Mouse (Mus musculus): Measurements from ENCODE around the gene Kdsr. TPM values are rescaled to one million over a fixed set of nuclear protein-coding genes. Genes with fewer than 3 reads are reported as not detected.

Gene Kdsr
- polyA plus RNA-seq, 1 experiment from 2014 or later: 7.4 TPM

DNA sequence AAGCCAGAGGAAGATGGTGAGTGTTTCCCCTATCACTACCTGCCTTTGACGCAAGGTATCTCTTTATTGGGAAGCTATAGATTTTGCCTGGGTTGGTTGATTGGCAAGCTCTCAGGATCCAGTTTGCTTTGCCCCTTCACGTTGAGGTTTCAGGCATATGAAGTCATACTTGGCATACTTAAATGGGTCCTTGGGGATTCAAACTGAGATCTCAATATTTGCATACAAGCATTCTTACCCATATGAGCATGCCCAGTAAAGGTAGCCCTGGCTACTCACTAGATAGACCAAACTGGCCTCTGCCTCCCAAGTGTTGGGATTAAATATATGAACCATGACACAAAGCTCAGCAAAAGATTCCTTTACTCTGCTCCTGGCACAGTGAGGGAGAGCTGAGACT is 5.3 kb upstream of the Kdsr start:
- no peak overlapping the region for H3K9ac ChIP-seq
- H3K27me3 ChIP-seq: no peaks in the 10 kb centered on the region
- H3K4me1 ChIP-seq (replicated peaks): peaks cover 3% of the 10 kb centered on the region; the same call in 1 of the 2 replicates
- H3K27ac ChIP-seq: no peak overlapping the region
- 86% methylated on average over 2 of the region's 2 CpGs for WGBS
- no peak overlapping the region for H3K4me2 ChIP-seq
- H3K4me3 ChIP-seq: no peak overlapping the region
- peaks cover 16% of the 10 kb centered on the region for H3K36me3 ChIP-seq
- ATAC-seq (replicated peaks; ENCODE audit: insufficient number of reproducible peaks, insufficient read depth, low FRiP score, low read depth): no peak
- no peaks in the 10 kb centered on the region for H3K9me3 ChIP-seq (replicated peaks)

DNA sequence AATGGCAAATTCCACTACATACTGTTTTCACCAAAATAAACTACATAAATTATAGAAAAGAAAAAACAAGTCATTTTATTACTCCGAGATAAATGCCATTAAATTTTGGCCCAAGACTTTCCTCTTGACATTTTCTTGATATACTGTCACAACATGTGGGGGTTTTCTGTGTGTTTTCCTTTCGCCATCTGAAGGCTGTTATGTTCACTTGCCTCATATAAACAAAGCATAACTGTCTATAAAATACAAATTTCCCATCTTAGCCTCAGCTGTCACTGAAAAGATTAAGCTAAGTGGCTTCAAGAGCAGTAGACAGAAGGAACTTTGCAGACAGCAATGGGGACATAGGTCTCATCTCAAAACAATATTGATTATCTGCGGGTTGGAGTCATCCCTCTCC is 4.8 kb upstream of the Kdsr start:
- 89% methylated on average over 3 of the region's 3 CpGs for WGBS
- Histone ChIP-seq H3K4me1 (replicated peaks) (peaks cover 3% of the 10 kb centered on the region; the same call in 1 of the 2 replicates), H3K4me3 (no peak overlapping the region), H3K27me3 (no peaks in the 10 kb centered on the region), H3K4me2 (no peak overlapping the region), H3K27ac (no peak overlapping the region), H3K9me3 (replicated peaks) (no peaks in the 10 kb centered on the region), H3K9ac (no peak overlapping the region), H3K36me3 (peaks cover 15% of the 10 kb centered on the region)
- ATAC-seq (replicated peaks; ENCODE audit: insufficient number of reproducible peaks, insufficient read depth, low FRiP score, low read depth): no peak

DNA sequence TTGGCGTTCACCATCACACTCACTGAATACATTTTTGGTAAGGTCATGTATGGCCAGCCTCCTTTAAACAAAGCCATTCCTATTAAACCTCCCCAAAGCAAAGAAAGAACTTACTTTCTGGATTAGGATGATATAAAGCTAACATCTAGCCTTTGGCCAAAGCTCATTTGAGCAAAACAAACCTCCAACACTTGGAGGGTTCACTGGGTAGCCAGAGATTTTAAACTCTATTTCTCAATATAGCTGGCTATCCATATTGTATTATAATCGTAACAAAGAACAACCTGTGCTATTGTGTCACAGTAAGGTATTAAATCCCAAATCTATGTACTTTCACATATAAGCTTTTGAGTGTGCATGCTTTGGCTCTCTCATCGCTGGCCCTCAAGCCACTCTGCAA is 1.2 kb upstream of the Kdsr start:
- H3K4me1 ChIP-seq (replicated peaks): peaks cover 20% of the 10 kb centered on the region
- no peak overlapping the region for H3K4me2 ChIP-seq
- no peak for ATAC-seq (replicated peaks; ENCODE audit: insufficient number of reproducible peaks, insufficient read depth, low FRiP score, low read depth)
- H3K36me3 ChIP-seq: no peaks in the 10 kb centered on the region; the same call in 1 of the 2 replicates
- H3K9ac ChIP-seq: no peak overlapping the region
- no peaks in the 10 kb centered on the region for H3K9me3 ChIP-seq (replicated peaks)
- 86% methylated on average over 3 of the region's 3 CpGs for WGBS
- H3K4me3 ChIP-seq: no peak overlapping the region
- H3K27ac ChIP-seq: no peak overlapping the region
- H3K27me3 ChIP-seq: no peaks in the 10 kb centered on the region

DNA sequence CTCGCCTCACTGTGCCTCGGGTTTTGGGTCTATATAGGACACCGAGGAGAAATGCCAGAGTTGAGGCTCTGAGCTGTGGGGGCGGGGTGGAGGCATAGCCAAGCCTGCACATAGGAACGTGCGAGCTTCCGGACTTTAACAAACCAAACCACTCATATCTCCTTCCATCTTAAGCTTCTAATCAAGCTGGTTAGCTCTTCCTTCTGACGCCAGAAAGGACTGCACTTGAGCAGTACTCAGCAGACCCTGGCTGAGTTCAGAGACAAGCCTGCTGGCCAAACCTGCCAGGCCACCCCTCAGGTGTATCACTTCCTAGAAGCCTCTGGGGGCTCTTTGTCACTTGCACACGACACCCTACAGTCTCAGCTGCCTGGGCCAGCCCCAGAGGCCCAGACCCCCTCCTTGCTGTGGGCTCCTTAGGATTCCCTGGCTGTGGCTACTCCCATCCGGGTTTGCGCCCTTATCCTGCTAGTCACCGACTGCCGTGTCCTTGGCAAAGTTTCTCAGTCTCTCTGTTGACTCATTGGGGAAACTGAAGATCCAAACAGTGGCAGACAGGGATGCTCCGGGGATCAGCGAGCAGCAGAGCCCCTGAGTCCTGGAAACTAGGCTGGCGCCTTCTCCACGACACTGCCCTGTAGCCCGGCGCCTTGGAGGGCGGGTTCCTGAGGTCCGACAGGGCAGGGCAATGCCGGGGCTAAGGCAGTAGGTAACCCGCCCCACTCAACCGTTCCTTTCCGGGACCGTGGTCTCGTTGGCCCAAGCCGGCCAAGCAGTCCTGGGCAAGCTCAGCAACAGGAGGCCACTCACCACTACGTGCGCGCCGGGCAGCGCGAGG is 574 bp downstream of the Kdsr start:
- Histone ChIP-seq H3K9me3 (replicated peaks) (no peaks in the 10 kb centered on the region), H3K4me3 (peak overlapping the region; percentile 66)
- peak; percentile 7 for ATAC-seq (replicated peaks; ENCODE audit: insufficient number of reproducible peaks, insufficient read depth, low FRiP score, low read depth)

DNA sequence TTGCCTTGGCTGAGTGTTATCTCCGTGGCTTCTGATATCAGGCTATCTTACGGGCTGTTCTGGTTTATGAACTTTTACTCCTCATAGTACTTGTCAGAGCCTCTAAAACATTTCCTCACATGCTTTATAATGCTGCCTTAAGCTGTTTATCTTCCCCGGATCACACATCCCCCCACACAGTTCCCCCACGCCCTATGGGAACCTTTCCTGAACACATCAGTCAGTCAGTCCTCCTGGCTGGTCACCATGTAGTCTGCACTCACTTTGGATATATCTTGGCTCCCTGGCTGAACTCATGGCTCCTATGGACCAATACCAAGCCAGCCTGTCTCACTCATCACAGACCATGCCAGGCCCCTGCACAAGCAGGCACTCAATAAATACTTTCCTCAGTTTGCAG is 2.9 kb downstream of the Kdsr start:
- no peak overlapping the region for H3K9ac ChIP-seq
- no peaks in the 10 kb centered on the region for H3K27me3 ChIP-seq
- no peak overlapping the region for H3K4me2 ChIP-seq
- peaks cover 3% of the 10 kb centered on the region for H3K36me3 ChIP-seq
- peaks cover 20% of the 10 kb centered on the region for H3K4me1 ChIP-seq (replicated peaks)
- ATAC-seq (replicated peaks; ENCODE audit: insufficient number of reproducible peaks, insufficient read depth, low FRiP score, low read depth): no peak
- no peak overlapping the region for H3K4me3 ChIP-seq
- H3K27ac ChIP-seq: no peak overlapping the region
- WGBS: 60% methylated on average over 4 of the region's 4 CpGs
- no peaks in the 10 kb centered on the region for H3K9me3 ChIP-seq (replicated peaks)

More for the DNA sequence above, 574 bp downstream of the Kdsr start:
- Histone ChIP-seq H3K9ac (peak overlapping the region; percentile 76), H3K4me2 (peak overlapping the region; percentile 91), H3K27ac (peak overlapping the region; percentile 91), H3K27me3 (no peaks in the 10 kb centered on the region), H3K4me1 (replicated peaks) (peaks cover 20% of the 10 kb centered on the region), H3K36me3 (no peaks in the 10 kb centered on the region; the same call in 1 of the 2 replicates)
- under 1% methylated on average over 34 of the region's 34 CpGs for WGBS

DNA sequence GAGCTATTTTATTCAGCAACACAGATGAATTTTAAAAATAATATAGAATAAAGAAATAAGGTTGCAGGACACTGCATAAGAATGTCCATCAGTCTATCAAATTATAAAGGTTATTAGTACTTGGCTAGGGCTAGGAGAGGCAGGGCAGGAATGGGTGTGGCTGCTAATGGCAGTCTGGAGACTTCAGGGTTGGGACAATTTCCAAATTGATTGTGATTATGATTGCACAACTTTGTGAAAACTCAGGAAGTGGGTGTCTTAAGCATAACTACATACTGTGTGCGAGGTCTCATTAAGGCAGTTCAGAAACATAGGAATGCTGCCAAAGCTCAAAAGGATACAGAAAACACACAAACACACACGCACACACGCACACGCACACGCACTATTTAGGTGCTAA is 7.5 kb downstream of the Kdsr start:
- H3K27me3 ChIP-seq: no peaks in the 10 kb centered on the region
- H3K9ac ChIP-seq: no peak overlapping the region
- no peak overlapping the region for H3K4me3 ChIP-seq
- H3K27ac ChIP-seq: no peak overlapping the region
- H3K4me1 ChIP-seq (replicated peaks): peaks cover 8% of the 10 kb centered on the region; the same call in 1 of the 2 replicates
- 89% methylated on average over 5 of the region's 5 CpGs for WGBS
- H3K4me2 ChIP-seq: no peak overlapping the region
- H3K36me3 ChIP-seq: peaks cover 9% of the 10 kb centered on the region
- no peak for ATAC-seq (replicated peaks; ENCODE audit: insufficient number of reproducible peaks, insufficient read depth, low FRiP score, low read depth)
- H3K9me3 ChIP-seq (replicated peaks): no peaks in the 10 kb centered on the region

DNA sequence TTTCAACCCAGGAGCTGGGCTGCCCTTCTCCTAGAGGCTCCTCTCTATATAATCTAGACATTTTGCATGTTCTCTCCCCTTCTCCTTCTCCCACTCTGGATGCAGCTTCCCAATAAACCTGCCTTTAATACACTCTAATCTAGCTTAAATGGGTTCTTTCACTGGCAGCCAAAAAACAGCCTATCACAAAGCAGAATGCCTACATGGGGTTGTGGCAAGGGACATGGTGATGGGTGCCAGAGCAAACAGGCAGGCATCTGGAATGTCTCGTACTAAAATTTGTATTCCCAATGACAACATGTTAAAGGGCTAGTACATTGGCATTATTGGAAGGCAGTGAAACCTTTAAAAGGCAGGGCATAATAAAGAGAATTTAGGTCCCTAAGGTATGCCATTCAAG is 8.9 kb downstream of the Kdsr start:
- ATAC-seq (replicated peaks; ENCODE audit: insufficient number of reproducible peaks, insufficient read depth, low FRiP score, low read depth): no peak
- Histone ChIP-seq H3K4me2 (no peak overlapping the region), H3K9ac (no peak overlapping the region), H3K27me3 (no peaks in the 10 kb centered on the region), H3K4me1 (replicated peaks) (0 out of 2 replicates have a peak, but pooled peaks cover 2% of the 10 kb centered on the region), H3K9me3 (replicated peaks) (no peaks in the 10 kb centered on the region), H3K4me3 (no peak overlapping the region), H3K36me3 (peaks cover 17% of the 10 kb centered on the region), H3K27ac (no peak overlapping the region)
- WGBS: 79% methylated on average over 1 of the region's 1 CpGs

DNA sequence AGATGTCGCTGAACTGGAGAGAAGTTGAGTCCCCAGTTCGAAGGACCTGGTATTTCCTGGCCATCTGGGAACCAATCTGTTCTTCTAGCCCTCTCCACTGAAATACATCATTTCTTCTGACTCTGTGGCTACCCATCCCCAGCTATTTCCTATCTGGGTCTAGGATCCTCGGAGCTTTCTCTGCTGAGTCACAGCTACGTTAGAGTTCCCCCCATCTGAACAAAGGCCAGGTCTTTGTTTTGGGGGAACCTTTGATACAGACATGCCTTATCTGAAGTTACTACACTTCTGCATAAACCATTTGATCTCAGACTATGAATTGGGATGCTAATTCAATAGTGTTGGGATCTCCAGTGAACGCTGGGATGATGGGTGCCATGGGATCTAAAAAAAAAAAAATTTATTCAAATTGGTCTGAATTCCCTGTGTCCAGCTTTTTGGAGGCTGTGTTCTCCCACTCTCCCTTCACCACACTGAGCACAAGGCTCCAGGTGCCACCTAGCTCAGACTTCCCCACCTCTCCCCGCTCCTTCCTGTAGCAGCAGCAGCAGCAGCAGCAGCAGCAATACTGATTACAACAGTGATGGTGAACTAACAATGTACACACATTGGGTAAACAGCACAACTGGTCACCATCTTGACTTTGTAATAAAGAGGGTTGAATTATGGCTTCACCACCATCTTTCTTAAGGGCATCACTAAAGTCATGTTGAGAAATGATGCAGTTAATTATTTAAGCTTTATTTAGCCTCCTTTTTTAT is 10.8 kb downstream of the Kdsr start:
- 83% methylated on average over 6 of the region's 6 CpGs for WGBS
- ATAC-seq (replicated peaks; ENCODE audit: insufficient number of reproducible peaks, insufficient read depth, low FRiP score, low read depth): no peak
- H3K36me3 ChIP-seq: peaks cover 20% of the 10 kb centered on the region; the same call in 1 of the 2 replicates

DNA sequence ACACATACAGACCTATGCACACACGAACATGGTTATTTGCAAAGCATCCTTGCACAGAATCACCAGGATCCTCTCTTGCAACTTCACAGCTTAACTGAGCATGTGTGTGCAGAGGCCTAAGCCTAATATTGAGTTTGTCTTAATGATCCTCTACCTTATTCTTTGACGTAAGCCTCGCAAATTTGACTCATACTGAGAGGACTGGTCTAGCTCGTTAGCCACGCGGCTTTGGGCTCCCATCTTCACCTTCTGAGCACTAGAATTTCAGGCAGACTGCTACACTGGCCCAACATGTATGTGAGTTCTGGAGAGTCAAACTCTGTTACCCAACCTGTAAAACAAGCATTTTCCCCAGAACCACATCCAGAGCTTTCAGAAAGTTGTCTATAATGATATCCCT is 16.5 kb downstream of the Kdsr start:
- H3K27me3 ChIP-seq: no peaks in the 10 kb centered on the region
- WGBS: 90% methylated on average over 6 of the region's 6 CpGs
- H3K36me3 ChIP-seq: peaks cover 18% of the 10 kb centered on the region; the same call in 1 of the 2 replicates
- no peaks in the 10 kb centered on the region for H3K4me1 ChIP-seq (replicated peaks)
- H3K9ac ChIP-seq: no peak overlapping the region
- no peaks in the 10 kb centered on the region for H3K9me3 ChIP-seq (replicated peaks)
- no peak for ATAC-seq (replicated peaks; ENCODE audit: insufficient number of reproducible peaks, insufficient read depth, low FRiP score, low read depth)
- no peak overlapping the region for H3K4me3 ChIP-seq
- no peak overlapping the region for H3K4me2 ChIP-seq
- no peak overlapping the region for H3K27ac ChIP-seq

More for the DNA sequence above, 10.8 kb downstream of the Kdsr start:
- H3K9me3 ChIP-seq (replicated peaks): no peaks in the 10 kb centered on the region
- 0 out of 2 replicates have a peak, but pooled peaks cover 2% of the 10 kb centered on the region for H3K4me1 ChIP-seq (replicated peaks)
- no peaks in the 10 kb centered on the region for H3K27me3 ChIP-seq
- no peak overlapping the region for H3K4me2 ChIP-seq
- H3K27ac ChIP-seq: no peak overlapping the region
- no peak overlapping the region for H3K4me3 ChIP-seq
- no peak overlapping the region for H3K9ac ChIP-seq

DNA sequence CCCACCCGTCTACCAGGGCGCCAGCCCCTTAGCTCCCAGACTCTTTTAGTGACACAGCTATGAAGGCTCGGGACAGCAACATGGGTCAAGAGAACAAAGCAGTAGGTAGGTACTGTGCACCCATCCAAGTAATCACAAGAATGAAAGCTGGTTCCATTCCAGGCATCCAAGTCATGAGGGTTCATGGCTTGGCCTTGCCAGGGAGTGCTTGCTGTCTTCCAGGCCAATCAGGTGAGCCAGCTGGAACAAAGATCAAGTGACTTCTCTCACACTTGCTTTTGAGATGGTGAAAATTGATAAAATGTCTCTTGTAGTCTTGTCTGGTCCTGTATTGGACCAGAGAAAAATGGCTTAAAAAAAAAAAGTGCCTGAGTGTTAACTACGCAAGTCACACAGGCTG is 18.8 kb downstream of the Kdsr start:
- Histone ChIP-seq H3K27ac (no peak overlapping the region), H3K9ac (no peak overlapping the region), H3K4me2 (no peak overlapping the region), H3K4me3 (no peak overlapping the region), H3K27me3 (no peaks in the 10 kb centered on the region), H3K36me3 (peaks cover 11% of the 10 kb centered on the region; the same call in 1 of the 2 replicates), H3K9me3 (replicated peaks) (no peaks in the 10 kb centered on the region), H3K4me1 (replicated peaks) (no peaks in the 10 kb centered on the region)
- ATAC-seq (replicated peaks; ENCODE audit: insufficient number of reproducible peaks, insufficient read depth, low FRiP score, low read depth): no peak
- WGBS: 82% methylated on average over 4 of the region's 4 CpGs

DNA sequence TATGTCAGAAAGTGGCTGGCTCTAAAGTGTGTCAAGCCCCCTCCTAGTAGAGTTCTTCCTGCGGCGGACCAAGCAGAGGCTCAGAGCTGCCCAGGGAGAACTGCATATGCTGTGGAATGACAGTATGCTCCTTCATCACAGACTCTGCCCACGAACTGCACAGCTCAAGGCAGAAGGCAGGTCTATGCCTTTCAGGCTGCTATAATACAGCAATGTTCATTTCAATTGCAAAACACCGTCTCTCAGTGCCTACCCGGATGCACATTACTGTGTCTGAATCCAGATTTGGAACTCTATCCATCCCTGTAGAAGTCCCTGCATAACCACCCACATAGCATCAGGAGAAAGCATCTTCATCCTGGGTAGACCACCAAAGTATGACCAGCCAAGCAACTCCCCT is 19.7 kb downstream of the Kdsr start:
- no peak for ATAC-seq (replicated peaks; ENCODE audit: insufficient number of reproducible peaks, insufficient read depth, low FRiP score, low read depth)
- WGBS: 88% methylated on average over 5 of the region's 5 CpGs
- H3K36me3 ChIP-seq: peaks cover 10% of the 10 kb centered on the region; the same call in 1 of the 2 replicates

More for the DNA sequence above, 19.7 kb downstream of the Kdsr start:
- H3K9me3 ChIP-seq (replicated peaks): no peaks in the 10 kb centered on the region
- H3K27me3 ChIP-seq: no peaks in the 10 kb centered on the region
- H3K9ac ChIP-seq: no peak overlapping the region
- no peaks in the 10 kb centered on the region for H3K4me1 ChIP-seq (replicated peaks)
- H3K27ac ChIP-seq: no peak overlapping the region
- no peak overlapping the region for H3K4me2 ChIP-seq
- H3K4me3 ChIP-seq: no peak overlapping the region
